Mouse (Mus musculus) macrophage (primary cell): ENCODE data around the gene Abhd12b. TPM values are rescaled to one million over a fixed set of nuclear protein-coding genes. Genes with fewer than 3 reads are reported as not detected.

Experiments used
- H3K27ac ChIP-seq: fragments of 350-480 bp; formaldehyde crosslinking; 2 replicates; pipeline ENCODE4 v1.9.0; 2021
- H3K36me3 ChIP-seq: fragments of 350-480 bp; formaldehyde crosslinking; 2 replicates; pipeline ENCODE4 v1.9.0; 2021; ENCODE audit errors: inconsistent target
- H3K4me3 ChIP-seq: fragments of 350-480 bp; formaldehyde crosslinking; 2 replicates; pipeline ENCODE4 v1.9.0; 2021; ENCODE audit errors: inconsistent target
- H3K79me2 ChIP-seq: fragments of 350-480 bp; formaldehyde crosslinking; 2 replicates; pipeline ENCODE4 v1.9.0; 2021; ENCODE audit errors: inconsistent target
- WGBS: methylation state at CpG from one replicate; pipeline ENCODE4 v1.1.7; 2026; ENCODE audit warnings: inconsistent platforms; ENCODE audit not compliant: missing documents; 5-methylcytosine and 5-hydroxymethylcytosine counted together
- polyA plus RNA-seq: library from polyadenylated mRNA; stranded (reverse); fragments of 250-400 nt; gene quantifications from 3 replicates; pipeline ENCODE4 v1.2.4, GENCODE M21; 2018; ENCODE audit warnings: inconsistent platforms

Abhd12b gene
- polyA plus RNA-seq, 1 experiment from 2014 or later = not detected

DNA sequence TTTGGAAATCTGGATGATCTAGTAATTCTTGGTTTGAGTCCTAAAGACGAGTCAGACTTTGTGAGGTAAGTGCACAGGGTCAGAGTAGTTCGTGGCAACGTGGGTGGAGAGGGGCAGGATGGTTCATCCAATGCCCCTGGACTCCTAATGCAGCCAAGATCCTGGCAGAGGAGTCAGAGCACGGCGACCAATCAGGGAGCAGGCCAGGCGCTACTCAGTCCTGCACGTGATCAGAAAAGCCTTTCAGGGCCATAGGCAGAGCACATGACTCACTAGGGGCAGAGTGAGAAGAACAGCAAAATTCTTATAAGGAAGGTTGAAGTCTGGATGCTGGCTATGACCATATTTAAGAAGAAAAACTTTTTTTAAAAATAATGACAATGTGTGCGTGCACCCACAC is 50.5 kb downstream of the Abhd12b start:
- Histone ChIP-seq H3K79me2 (no peaks in the 10 kb centered on the region), H3K4me3 (no peak overlapping the region), H3K36me3 (peaks cover 49% of the 10 kb centered on the region), H3K27ac (no peak overlapping the region)
- WGBS = 99% methylated on average over 8 of the region's 8 CpGs

DNA sequence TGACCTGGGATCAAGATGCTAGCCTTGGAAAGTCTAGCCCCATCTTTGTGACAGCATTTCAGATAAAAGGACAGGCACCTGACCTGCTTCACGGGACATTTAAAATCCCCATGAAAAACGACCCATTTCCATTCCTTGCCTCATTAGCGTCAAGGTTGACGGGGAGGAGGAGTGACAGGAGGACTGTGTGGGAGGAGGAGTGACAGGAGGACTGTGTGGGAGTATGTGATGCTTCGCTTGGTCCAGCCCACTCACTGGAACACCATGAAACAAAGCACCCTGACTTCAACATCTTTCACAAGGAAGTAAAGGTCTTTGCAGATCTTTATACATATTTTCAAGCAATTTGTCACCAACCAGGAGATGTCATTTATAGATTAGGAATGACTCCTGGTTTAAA is 54.3 kb downstream of the Abhd12b start:
- 91% methylated on average over 5 of the region's 5 CpGs for WGBS
- Histone ChIP-seq H3K79me2 (no peaks in the 10 kb centered on the region), H3K27ac (no peak overlapping the region), H3K4me3 (no peak overlapping the region), H3K36me3 (peaks cover 33% of the 10 kb centered on the region)

DNA sequence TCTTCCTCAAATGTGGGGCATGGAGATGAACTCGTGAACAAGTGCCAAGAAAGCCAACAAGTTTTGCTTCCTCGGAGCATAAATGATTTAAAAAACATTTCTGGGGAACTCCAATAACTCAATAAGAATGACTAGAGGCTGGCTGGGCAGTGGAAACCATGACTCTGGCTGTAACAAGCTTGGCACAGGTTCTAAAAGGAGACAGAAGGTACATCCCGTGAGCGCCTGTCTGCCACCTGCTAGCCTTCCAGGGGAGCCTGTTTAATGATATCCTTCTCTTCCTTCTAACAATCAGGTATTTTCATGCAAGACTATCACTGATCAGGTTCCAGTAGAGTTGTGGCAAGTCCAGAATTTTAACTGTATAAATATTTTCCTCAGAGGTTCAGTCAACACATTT is 58.6 kb downstream of the Abhd12b start:
- 90% methylated on average over 4 of the region's 4 CpGs for WGBS
- Histone ChIP-seq H3K36me3 (peaks cover 22% of the 10 kb centered on the region; the same call in 1 of the 2 replicates), H3K79me2 (no peaks in the 10 kb centered on the region), H3K4me3 (no peak overlapping the region), H3K27ac (no peak overlapping the region)

DNA sequence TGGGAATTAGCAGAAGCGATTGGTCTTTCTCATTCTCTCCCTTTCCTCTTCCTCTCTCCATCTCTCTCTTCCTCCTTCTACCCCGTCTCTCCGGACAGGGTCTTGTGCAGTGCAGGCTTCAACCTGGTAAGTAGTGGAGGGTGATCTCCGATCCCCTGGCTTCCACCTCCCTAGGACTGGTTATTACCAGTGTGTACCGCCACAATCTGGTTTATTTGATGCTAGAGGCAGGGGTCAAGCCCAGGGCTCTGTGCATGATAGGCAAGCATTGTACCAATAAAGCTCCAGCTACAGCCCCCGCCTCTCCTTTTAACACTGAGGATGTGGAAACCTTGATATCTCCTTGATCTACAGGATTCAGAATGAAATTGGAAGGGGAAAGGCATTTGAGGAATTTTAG is 59.7 kb downstream of the Abhd12b start:
- Histone ChIP-seq H3K27ac (no peak overlapping the region), H3K4me3 (no peak overlapping the region), H3K79me2 (no peaks in the 10 kb centered on the region), H3K36me3 (peaks cover 15% of the 10 kb centered on the region; the same call in 1 of the 2 replicates)
- 92% methylated on average over 6 of the region's 6 CpGs for WGBS

DNA sequence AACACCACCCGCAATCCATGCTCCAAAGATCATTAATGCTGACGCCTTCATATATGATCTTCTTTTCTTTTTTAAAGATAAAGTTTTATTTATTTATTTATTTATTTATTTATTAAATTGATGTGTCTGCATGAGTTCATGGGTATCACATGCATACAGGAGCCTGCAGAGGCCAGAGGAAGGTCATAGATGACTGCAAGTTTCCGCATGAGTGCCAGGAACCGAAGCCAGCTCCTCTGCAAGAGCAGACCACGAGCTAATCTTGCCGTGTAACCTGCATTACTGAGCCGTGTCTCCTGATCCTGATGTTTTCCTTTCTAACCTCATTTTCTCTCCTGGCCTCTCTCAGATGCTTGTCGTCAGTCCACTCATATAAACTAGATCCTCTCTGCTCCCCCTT is 60.3 kb downstream of the Abhd12b start:
- peaks cover 15% of the 10 kb centered on the region; the same call in 1 of the 2 replicates for H3K36me3 ChIP-seq

DNA sequence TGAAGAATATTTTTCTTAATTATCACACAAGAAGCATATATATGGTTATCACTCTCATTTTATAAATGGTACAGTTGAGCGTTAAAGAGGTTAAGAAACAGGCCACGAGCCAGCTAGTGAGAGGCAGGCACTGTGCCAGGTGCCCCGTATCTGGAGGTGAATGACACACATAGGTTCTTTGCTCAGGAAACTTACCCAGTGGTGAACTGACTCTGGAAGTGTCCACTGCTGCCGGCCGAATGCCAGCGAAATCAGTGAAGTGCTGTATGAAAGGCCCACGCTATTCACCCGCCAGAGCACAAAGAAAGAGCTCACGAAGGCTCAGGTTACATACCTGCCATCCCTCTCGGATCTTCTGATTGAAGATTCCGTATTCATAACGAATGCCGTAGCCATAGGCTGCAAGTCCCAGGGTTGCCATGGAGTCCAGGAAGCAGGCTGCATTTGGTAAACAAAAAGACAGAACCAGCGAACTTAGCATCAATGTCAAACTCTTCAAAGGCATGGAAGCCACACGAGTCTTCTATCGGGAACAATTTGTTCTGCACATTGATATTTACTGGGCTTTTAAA is 62.4 kb downstream of the Abhd12b start:
- whole genome bisulfite sequencing = 95% methylated on average over 16 of the region's 16 CpGs
- H3K36me3 ChIP-seq = peaks cover 15% of the 10 kb centered on the region; the same call in 1 of the 2 replicates
- H3K79me2 ChIP-seq = no peaks in the 10 kb centered on the region

More for the DNA sequence above, 60.3 kb downstream of the Abhd12b start:
- Histone ChIP-seq H3K79me2 (no peaks in the 10 kb centered on the region), H3K4me3 (no peak overlapping the region), H3K27ac (no peak overlapping the region)
- WGBS = 91% methylated on average over 8 of the region's 8 CpGs

DNA sequence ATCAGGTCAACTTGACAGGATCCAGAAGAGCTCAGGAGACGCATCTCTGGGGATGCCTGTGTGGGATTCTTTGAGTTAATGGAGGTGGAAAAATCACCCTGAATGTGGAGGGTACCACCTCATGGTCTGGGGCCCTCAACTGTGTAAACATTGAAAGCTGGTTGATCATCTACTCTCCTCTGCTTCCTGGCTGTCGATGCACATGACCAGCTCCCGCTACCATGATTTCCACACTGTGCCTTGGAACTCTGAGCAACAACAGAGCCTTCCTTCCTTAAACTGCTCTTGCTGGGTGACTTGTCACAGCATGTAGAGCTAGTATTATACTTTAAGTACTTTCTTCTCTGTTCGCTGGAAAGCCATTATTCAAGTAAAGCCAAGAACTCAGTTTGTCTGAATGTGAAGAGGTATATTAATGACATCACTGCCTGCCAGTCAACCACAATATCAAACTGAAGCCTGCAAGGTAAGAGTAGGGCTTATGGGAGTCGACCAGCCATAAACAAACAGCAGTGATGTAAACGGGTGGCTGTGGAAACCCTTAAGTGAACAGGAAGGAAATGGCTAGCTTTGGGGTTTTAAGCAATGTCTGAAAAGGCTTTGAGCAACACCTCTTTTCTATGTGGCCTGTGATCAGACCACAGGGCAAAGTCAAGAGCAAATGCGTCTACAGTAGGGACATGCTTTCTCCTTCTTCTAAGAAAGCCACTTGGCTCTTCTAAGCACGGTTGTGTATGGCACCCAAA is 65.0 kb downstream of the Abhd12b start:
- Histone ChIP-seq H3K27ac (no peak overlapping the region), H3K36me3 (0 out of 2 replicates have a peak, but pooled peaks cover 15% of the 10 kb centered on the region), H3K4me3 (no peak overlapping the region), H3K79me2 (no peaks in the 10 kb centered on the region; the same call in 1 of the 2 replicates)
- WGBS = 22% methylated on average over 8 of the region's 8 CpGs

More for the DNA sequence above, 62.4 kb downstream of the Abhd12b start:
- no peak overlapping the region for H3K27ac ChIP-seq
- H3K4me3 ChIP-seq = no peak overlapping the region

DNA sequence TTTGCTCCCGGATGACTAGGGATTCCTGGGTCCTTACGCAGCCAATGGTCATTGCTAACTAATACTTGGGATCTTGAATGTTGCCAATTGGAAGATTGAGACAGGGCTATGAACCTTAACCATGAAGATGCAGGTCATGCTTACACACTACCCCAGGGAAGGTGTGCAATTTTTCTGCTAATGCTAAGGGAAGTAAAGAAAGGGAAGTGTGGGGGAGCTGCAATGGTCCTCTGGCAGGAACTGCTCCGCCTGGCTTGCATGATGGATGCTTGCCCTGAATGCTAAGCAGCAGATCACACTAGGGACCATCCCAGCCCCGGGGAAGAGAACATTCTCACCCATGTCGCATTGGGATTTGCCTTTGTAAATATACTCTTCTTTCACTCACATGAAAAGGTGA is 67.5 kb downstream of the Abhd12b start:
- Histone ChIP-seq H3K79me2 (peaks cover 9% of the 10 kb centered on the region; the same call in 1 of the 2 replicates), H3K36me3 (0 out of 2 replicates have a peak, but pooled peaks cover 8% of the 10 kb centered on the region), H3K27ac (no peak overlapping the region), H3K4me3 (no peak overlapping the region)
- WGBS = 66% methylated on average over 5 of the region's 5 CpGs

DNA sequence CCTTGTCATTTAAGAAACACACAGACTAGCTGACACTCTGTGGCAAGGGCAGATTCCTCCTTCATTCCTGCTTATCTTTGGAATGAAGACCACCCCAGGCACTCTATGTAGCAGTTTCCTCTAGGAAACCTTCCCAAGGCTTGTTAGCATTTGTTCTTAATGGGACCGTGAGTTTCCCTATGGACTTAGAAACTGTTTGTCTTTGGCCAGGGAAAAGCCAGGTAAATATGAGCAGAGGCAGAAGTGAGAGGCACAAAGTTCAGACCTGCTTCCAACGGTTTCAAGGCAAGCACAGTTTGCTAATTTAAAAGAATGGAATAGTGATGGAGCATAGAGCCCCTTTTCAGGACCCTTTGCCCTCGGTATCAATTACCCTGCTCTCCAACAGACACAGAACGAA is 69.4 kb downstream of the Abhd12b start:
- 85% methylated on average over 4 of the region's 4 CpGs for WGBS
- Histone ChIP-seq H3K36me3 (no peaks in the 10 kb centered on the region), H3K4me3 (no peak overlapping the region), H3K27ac (no peak overlapping the region), H3K79me2 (peaks cover 9% of the 10 kb centered on the region; the same call in 1 of the 2 replicates)

DNA sequence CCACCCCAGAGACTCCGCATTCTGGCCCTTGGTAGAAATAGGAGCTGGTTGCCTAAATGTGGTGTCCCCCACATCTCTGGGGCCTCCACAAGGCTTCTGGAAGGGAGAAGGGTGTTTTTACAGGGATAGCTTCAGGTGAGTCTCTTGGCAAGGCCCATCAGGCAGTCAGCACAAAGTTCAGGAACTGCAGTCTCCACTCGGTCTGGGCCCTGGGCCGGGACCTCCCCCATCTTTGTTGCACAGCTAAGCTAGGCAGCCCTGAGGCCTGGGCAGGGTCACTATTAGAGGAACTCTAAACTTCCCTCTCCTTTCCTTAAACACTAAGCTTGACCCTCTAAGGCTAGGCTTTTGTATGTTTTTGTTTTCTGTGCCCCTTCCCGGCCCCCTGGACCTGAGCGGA is 72.7 kb downstream of the Abhd12b start:
- H3K4me3 ChIP-seq = peak overlapping the region; percentile 73

DNA sequence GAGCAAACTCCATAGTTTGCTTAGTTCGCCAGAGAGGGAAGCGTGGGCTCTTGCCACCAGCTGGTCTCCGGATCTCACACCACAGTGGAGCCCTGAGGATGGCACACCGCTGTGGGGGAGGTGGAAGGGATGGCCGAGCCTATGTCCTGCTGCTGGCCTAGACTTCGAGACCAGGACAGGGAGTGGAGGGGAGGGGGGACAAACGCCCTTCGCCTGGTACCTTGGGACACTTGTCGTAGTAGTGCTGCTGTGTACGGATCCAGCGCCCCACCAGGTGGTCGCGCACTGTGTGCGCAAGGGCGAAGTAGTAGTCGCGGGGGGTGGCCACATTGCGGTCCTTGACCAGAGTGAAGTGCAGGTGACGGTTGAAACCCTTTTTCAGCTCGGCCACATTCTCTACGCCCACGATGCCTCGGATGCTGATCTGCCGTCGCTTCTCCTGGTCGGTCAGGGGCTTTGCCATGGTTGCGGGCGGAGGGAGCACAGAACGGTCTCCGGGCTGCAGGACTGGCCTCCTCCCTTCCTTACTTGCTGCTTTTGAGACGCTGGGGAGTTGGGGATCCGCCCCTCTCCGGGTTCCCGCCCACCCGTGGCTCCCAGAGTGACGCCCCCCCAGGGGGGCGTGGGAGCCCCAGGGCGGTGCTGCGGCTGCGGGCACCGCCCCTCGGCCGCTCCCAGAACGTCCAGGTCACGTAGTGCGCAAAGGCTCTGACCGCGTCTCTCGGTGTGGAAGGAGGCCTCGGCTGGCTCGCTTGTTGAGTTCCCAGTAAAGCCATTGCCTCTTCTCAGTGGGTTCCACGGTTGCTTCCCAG is 73.4 kb downstream of the Abhd12b start:
- no peaks in the 10 kb centered on the region for H3K36me3 ChIP-seq
- peak overlapping the region; percentile 73 for H3K4me3 ChIP-seq
- 1% methylated on average over 50 of the region's 52 CpGs for WGBS
- peaks cover 9% of the 10 kb centered on the region; the same call in 1 of the 2 replicates for H3K79me2 ChIP-seq
- peak overlapping the region; percentile 65 for H3K27ac ChIP-seq

More for the DNA sequence above, 72.7 kb downstream of the Abhd12b start:
- 23% methylated on average over 5 of the region's 5 CpGs for WGBS
- no peaks in the 10 kb centered on the region for H3K36me3 ChIP-seq
- H3K79me2 ChIP-seq = peaks cover 9% of the 10 kb centered on the region; the same call in 1 of the 2 replicates
- peak overlapping the region; percentile 65 for H3K27ac ChIP-seq

DNA sequence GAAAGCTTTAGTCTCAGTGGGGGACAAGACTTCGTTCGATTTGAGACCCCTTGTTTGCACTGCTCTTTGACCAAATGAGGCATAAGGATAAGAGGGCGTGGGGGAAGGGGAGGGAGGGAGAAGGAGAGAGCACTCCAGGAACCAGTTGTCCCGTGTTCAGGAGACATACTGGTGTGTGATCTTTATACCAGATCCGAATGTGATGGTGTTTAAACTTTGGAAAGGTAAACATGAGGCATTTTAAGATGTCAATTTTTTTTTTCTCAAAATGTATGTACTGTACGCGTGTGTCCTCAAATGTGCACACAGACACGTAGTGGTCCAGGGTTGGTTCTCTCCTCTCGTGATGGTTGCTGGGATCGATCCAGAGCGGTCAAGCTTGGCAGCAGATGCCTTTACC is 74.2 kb downstream of the Abhd12b start:
- WGBS = 89% methylated on average over 10 of the region's 11 CpGs
- Histone ChIP-seq H3K27ac (peak overlapping the region; percentile 53), H3K4me3 (peak overlapping the region; percentile 31)

DNA sequence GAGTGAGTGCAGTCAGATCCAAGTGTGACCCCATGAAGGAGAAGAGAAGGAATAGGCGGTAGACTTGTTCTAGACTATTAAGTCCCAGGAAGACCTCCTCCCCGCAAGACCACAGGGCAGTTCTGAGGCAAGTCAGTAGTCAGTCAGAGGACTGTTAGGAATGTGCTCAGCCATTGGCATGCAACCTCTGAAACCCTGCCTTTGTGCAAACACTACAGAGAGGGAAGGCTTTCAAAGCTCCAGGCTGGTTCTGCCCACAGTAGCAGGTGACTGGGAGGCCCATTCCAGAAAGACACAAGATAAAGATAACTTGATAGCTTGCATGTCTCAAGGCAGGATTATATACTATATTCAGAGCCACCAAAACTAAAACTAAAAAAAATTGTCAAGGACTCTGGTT is 77.4 kb downstream of the Abhd12b start, which contains the start of gene Pygl:
Gene Pygl (minus strand): TSS at position 195 of the 400 bp plus-strand sequence.
- Histone ChIP-seq H3K4me3 (no peak within 1 kb of the TSS), H3K79me2 (no peaks in the 10 kb centered on the region), H3K36me3 (no peaks in the 10 kb centered on the region), H3K27ac (no peak within 1 kb of the TSS)
- WGBS = 83% methylated on average over 2 of the region's 2 CpGs

More for the DNA sequence above, 74.2 kb downstream of the Abhd12b start:
- H3K36me3 ChIP-seq = no peaks in the 10 kb centered on the region
- peaks cover 9% of the 10 kb centered on the region; the same call in 1 of the 2 replicates for H3K79me2 ChIP-seq

DNA sequence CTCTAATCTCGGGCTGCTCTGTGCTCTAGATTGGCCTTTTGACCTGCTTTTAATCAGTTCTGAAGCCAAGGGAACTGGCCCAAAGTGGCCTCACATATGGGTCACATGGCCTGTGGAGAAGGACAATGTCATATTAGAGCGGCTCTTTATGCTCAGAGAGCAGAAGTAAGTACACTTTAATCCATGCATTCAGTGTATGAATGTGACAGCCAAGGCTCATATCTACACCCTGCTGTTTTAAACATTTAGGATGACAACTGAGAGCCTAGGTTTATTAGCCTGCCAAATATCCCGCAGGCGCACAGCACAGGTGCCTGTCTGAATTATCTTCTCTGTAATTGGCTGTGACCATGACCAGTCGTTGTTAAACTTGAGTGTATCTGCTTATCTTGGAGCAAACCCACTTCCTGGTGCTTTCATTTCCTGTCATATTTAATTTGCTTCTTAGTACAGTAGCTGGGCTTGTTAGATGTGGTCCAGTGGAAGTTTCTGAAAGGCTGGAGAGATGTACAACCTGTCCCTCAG is 78.1 kb downstream of the Abhd12b start:
- no peak overlapping the region for H3K27ac ChIP-seq
- H3K79me2 ChIP-seq = no peaks in the 10 kb centered on the region
- no peaks in the 10 kb centered on the region for H3K36me3 ChIP-seq
- 21% methylated on average over 5 of the region's 5 CpGs for WGBS
- H3K4me3 ChIP-seq = no peak overlapping the region
